Mouse (Mus musculus) cerebellum, adult 9-10 months (tissue): ENCODE results near the gene Tcf19.
"Not testable (repeated sequence)": the region's sequence is repeated elsewhere in the genome, so short reads cannot be mapped to it uniquely, and the experiment has no call there.

Experiments
- DNase-seq: peaks from one replicate; pipeline ENCODE4 v3.0.0; 2022

The Tcf19 gene

GRCm38 (mm10) chr17:35526644-35527043, 10.0 kb upstream of the Tcf19 start:
- DNase-seq: no peak

DNA sequence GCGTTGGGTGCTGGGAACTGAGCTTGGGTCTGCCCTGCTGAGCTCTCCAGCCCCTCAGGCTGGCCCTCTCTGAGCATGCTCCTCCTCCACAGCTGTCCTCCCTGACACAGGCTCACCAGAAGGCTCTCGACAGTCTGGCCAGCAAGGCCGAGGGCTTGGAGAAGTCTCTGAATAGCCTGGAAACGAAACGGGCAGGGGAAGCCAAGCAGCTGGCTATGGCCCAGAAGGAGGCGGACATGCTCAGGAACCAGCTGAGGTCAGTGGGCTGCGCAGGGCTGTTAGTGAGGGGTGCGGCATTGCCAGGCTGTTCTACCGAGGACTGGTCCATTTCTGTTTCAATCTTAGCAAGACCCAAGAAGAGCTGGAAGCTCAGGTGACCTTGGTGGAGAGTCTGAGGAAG, 7.7 kb upstream of the Tcf19 start:
- no peak for DNase-seq

DNA sequence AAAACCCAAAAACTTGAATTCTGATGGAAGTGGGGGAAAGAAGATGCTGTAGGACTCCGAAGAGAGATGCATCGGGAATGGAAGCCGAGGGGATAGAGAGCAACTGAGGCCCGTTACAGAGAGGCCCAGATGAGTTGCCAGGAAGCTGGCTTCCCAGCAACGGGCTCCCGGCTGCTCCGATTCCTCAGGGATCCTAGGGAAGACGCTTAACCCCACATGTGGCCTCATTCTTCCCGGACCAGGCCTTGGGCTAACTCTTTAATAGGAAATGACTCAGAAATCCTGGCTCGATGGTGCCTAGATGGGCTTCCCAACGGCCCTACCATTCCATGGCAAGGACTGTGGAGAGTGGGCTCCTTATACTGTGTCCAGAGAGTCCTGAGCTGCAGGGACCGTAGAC, 902 bp upstream of the Tcf19 start:
- DNase-seq: no peak

- DNase-seq: no peak
Observed at GRCm38 (mm10) chr17:35515911-35516640, 548 bp downstream of the Tcf19 start.

DNA sequence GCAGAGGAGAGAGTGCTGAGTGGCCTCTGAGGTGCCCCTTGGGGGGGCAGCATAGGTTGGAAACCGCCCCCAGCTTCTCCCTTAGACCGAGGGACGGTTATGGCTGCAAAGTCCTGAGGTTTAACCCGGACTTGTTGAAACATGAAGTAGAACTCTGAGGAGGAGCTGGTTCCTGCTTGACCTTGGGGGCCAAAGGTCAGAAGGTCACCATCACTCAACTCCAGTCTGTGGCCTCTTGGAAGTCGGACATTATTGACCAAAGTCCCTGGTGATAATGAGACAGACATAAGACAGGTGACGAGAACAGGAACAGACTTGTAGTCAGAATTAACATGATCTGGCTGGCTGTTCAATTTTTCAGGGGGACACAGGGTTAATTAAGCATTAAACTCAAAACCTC, 1.9 kb downstream of the Tcf19 start:
- DNase-seq: no peak

DNA sequence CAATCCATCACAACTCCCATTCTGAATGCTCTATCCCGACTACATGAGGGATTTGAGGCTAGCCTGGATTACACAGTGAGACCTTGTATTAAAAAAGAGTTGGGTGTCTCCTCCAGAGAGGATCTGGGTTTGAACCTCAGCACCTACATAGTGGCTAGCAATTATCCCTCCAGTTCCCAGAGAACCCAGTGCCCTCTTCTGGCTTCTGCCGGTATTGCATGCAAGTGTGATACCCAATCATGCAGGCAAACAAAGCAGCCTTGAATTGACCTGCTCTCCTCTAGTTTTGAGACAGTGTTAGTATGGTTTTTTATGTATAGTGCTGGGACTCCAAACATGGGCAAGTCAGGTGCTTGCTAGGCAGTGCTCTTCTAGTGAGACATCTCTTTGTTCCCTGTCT, 2.7 kb downstream of the Tcf19 start:
- peak; percentile 62 for DNase-seq

DNA sequence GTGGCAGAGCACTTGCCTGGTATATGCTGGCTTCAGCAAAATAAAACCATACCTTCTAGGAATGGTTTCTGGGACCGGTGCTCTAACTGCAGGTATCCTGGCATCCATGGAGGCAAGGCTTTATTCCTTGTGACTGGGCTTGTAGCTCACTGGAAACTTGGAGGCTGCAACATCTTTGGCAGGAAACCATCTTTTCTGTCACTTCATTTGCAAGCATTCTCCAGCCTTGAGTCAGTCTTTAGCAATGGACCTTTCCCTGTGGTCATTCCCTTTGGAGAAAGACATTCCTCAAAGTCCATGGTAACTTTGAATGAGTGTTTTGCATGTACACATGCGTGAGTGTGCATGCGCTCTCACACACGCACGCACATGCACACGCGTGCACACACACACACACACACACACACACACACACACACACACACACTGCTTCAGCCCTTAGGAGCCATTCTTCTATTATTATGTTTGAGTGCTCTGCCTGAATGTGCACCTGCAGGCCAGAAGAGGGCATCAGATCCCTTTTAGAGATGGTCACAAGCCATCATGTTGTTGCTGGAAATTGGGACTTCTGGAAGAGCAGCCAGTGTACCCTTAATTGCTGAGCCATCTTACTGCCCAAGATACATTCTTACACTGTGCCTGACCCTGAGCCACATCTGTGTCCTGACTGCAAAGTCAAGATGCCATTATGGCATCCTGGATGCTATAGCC, 3.6 kb downstream of the Tcf19 start:
- DNase-seq: no peak

- no peak for DNase-seq
Observed at GRCm38 (mm10) chr17:35509284-35509683, 7.3 kb downstream of the Tcf19 start.

DNA sequence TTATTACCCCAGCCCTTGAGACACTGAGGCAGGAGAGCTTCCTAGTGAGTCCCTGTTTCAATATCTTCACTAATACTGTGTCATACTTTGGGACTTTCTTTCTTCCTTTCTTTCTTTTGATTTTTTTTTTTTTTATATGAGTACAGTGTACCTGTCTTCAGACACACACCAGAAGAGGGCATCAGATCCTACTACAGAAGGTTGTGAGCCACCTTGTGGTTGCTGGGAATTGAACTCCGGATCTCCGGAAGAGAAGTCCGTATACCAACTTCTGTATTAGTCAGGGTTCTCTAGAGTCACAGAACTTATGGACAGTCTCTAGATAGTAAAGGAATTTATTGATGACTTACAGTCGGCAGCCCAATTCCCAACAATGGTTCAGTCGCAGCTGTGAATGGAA, 8.3 kb downstream of the Tcf19 start:
- DNase-seq: not testable (repeated sequence)

GRCm38 (mm10) chr17:35507556-35508260, 8.9 kb downstream of the Tcf19 start:
- no peak for DNase-seq

GRCm38 (mm10) chr17:35506881-35507280, 9.7 kb downstream of the Tcf19 start:
- DNase-seq: no peak

DNA sequence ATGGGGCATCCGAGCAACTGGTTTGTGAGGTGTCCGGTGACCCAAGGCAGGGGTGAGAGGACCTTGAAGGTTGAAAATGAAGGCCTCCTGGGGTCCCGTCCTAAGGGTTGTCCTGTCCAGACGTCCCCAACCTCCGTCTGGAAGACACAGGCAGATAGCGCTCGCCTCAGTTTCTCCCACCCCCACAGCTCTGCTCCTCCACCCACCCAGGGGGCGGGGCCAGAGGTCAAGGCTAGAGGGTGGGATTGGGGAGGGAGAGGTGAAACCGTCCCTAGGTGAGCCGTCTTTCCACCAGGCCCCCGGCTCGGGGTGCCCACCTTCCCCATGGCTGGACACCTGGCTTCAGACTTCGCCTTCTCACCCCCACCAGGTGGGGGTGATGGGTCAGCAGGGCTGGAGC, 10.8 kb downstream of the Tcf19 start, which contains the start of gene Pou5f1:
Gene Pou5f1, plus strand, starts transcription at position 243 of the 400 bp plus-strand sequence.
- no peak for DNase-seq

- no peak for DNase-seq
Observed at GRCm38 (mm10) chr17:35504628-35505481, 11.8 kb downstream of the Tcf19 start.

DNA sequence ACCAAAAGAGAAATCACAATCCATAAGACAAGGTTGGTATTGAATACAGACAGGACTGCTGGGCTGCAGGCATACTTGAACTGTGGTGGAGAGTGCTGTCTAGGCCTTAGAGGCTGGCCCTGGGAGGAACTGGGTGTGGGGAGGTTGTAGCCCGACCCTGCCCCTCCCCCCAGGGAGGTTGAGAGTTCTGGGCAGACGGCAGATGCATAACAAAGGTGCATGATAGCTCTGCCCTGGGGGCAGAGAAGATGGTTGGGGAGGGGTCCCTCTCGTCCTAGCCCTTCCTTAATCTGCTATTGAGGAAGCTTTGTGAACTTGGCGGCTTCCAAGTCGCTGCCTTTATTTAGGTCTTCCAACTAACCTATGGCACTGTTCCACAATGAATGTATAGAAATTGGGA, 12.8 kb downstream of the Tcf19 start:
- DNase-seq: no peak

GRCm38 (mm10) chr17:35502762-35503161, 13.9 kb downstream of the Tcf19 start:
- no peak for DNase-seq

GRCm38 (mm10) chr17:35502226-35502625, 14.4 kb downstream of the Tcf19 start:
- DNase-seq: no peak

GRCm38 (mm10) chr17:35497124-35497523, 19.5 kb downstream of the Tcf19 start:
- DNase-seq: no peak

DNA sequence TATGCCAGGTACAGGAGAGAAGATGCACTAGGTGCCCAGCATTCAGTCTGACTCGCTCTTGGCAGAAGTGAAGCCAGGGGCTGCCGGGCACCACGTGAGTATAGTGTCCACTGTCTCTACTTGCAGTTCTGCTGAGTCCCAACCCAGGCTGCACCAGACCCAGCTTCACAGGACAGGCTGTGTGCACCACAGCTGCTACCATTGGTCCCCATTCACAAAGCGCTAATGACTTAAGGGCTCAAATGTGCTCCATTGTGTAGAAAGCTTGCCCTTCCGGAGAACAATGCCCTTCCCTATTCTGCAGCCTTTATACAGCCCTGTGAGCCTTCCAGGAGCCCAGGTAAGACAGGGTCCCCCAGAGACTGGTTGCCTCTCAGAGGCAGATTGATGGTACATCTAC, 26.3 kb downstream of the Tcf19 start:
- no peak for DNase-seq

GRCm38 (mm10) chr17:35488041-35488440, 28.6 kb downstream of the Tcf19 start:
- DNase-seq: no peak

- DNase-seq: no peak
Observed at GRCm38 (mm10) chr17:35486726-35487125, 29.9 kb downstream of the Tcf19 start.

DNA sequence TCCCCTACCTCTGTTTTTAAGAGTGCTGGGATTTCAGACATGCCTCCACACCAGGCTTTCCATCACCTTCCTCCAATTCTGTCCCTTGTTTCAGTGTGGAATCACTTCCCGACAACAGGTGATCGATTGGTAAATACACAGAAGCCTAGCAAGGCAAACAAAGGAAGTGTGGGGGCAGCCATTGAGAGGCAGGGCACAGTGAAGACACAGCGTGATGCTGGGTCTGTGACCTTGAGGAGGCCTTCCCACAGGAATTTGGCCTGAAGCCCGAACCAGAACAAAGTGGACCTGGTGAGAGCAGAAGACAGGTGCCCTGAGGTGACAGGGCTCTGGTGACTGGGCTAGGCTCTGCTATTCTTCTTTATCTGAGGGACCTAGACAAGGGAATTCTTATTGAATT, 30.9 kb downstream of the Tcf19 start:
- no peak for DNase-seq

DNA sequence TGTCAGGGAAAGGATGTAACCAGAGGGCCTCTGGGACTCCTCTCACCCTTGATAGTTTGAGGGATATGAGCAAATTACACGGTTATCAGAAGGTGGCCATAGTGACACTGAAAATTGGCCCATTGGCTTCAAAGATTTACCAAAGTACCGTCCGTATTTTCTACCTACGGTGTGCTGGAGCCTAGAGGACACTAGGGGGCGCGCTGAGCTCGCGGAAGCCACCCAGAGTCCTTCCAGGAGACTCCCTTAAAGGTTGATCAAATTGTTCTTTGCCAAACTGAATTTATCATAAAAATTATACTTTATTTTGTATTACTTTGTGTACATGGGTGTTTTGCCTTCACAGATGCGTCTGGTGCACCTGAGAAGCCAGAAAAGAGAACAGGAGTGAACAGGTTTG, 32.6 kb downstream of the Tcf19 start:
- DNase-seq: peak; percentile 34
